Mouse (Mus musculus) cortical plate, adult 2 months (tissue): ENCODE measurements around the gene Mgat5b.

ENCODE experiments used
- CTCF ChIP-seq: fragments of 200-500 bp; IDR thresholded peaks from 2 replicates; pipeline ENCODE4 v1.5.1; 2011; ENCODE audit warnings: mild to moderate bottlenecking, control low read depth, low read length; ENCODE audit not compliant: insufficient read depth; ENCODE audit errors: extremely low read depth
- POLR2A ChIP-seq: fragments of 200-500 bp; IDR thresholded peaks from 2 replicates; pipeline ENCODE4 v1.6.1; 2011; ENCODE audit warnings: mild to moderate bottlenecking, low read length, control low read depth; ENCODE audit not compliant: insufficient read depth; ENCODE audit errors: extremely low read depth

DNA sequence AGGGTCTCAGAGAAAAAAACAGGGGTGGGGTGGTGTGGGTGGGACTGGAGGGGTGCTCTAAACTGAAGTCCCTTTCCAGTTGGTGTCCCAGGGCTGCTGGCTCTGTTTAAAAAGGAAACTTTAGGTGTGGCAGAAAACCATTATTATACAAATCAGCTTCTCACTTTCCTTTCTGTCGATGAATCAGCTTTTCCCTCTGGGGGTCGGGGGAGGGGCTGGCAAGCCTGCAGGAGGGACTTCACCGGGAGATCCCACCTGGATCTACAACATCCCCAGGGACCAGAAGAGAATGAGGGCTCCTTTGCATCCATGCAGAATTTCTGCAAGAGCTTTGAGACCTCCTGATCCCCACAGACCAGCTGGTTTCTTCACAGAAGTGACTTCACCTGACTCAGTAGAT lies 81.6 kb downstream of the Mgat5b start:
- TF ChIP-seq CTCF: no peak
- TF ChIP-seq POLR2A: no peak
